Mouse (Mus musculus) brain, embryonic 14.5 days (tissue): ENCODE results near the gene Icmt. TPM values are rescaled to one million over a fixed set of nuclear protein-coding genes. Genes with fewer than 3 reads are reported as not detected.
A peak's percentile ranks its signal among the peaks of the same experiment; 100 is the strongest.

Experiments used
- DNase-seq: peaks from one replicate; pipeline ENCODE4 v3.0.0-alpha.2; 2011; ENCODE audit warnings: low read depth
- CTCF ChIP-seq: fragments of 200-500 bp; IDR thresholded peaks from 2 replicates; pipeline ENCODE4 v1.5.1; 2012; ENCODE audit warnings: inconsistent platforms, mild to moderate bottlenecking, moderate library complexity, borderline replicate concordance; ENCODE audit not compliant: insufficient read depth, insufficient read length; ENCODE audit errors: extremely low read depth
- POLR2A ChIP-seq: fragments of 200-500 bp; IDR thresholded peaks from 2 replicates; pipeline ENCODE4 v1.6.1; 2012; ENCODE audit warnings: mild to moderate bottlenecking, inconsistent platforms, borderline replicate concordance; ENCODE audit not compliant: poor library complexity, insufficient read depth, insufficient read length, severe bottlenecking; ENCODE audit errors: extremely low read depth
- polyA plus RNA-seq: library from polyadenylated mRNA; depleted of rRNA; stranded (reverse); fragments of >200 nt; gene quantifications from 2 replicates; pipeline ENCODE4 v1.2.3, GENCODE M21; 2012

The Icmt gene
- polyA plus RNA-seq, 1 experiment, result 23.0 TPM

DNA sequence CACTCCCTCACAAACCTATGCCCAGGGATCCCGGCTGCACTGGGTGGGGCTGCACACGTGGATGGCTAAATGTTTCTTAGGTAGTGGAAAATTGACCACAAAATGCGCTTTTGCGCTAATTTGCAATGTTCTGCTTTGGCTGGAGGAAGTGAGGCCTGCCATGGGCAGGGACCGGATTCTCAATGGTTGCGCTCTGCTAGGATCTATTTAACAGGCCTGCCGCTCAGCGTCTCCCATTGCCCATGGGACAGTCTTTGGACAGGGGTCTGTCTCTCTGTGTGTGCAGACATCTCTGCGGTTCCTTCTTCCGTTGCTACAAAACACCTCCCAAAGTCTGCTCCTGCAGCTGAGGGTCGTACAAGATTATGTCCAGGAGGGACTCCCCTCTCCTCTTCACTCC lies 6.0 kb upstream of the Icmt start:
- no peak for DNase-seq
- TF ChIP-seq POLR2A, result no peak

DNA sequence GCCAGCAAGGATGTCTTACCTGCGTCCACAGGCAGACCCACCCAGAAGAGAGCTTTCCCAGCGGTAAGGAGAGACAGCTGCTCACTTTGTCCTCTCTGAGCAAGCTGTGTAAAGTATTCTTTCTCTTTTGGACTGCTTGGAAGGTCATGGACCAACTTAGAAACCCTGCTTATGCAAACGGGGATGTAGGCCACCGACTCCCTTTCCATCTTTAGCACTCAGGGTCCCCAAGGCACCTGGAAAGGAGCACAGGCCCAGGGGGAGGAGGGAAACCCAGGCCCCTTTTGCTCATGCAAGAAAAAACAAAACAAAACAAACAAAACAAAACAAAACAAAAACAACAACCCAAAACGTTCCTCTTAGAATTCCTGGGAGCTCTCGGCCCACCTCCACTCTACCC lies 5.5 kb upstream of the Icmt start, which contains the start of gene Hes3:
Gene Hes3, minus strand, starts transcription at position 101 of the 400 bp plus-strand sequence.
- DNase-seq, result no peak
- no peak for TF ChIP-seq CTCF
- TF ChIP-seq POLR2A, result no peak

DNA sequence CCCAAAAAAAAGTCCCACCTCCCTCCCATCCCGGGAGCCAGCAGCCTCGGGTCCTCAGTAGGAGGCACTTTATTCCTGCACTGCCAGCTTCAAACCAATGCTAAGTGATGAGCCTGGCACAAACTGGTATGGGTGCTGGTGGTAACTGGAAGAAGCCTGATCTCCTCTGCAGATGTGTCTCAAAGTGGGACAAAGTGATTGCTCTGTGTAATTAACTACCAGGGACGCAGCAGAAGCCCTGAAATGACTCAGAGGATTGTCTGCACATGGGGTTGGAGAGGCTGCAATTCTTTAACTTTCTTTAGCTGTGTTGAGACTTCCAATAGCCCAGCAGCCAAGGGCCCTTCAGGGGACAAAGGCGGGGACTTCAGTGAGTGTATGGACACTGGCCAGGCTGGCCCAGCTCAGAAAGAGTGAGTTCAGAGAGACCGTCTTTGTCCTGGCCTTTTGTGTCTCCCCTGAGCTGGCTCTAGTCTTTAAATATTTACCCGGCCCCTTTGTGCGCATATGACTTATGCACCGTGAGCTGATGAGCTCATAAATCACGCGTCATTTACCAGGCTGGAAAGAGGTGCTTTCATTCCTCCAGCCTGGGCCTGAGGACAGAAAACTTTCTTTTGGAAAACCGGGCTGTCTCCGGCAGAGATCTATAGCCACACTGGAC lies 4.8 kb upstream of the Icmt start:
- peak; percentile 67 for DNase-seq
- TF ChIP-seq POLR2A, result no peak
- TF ChIP-seq CTCF, result no peak

DNA sequence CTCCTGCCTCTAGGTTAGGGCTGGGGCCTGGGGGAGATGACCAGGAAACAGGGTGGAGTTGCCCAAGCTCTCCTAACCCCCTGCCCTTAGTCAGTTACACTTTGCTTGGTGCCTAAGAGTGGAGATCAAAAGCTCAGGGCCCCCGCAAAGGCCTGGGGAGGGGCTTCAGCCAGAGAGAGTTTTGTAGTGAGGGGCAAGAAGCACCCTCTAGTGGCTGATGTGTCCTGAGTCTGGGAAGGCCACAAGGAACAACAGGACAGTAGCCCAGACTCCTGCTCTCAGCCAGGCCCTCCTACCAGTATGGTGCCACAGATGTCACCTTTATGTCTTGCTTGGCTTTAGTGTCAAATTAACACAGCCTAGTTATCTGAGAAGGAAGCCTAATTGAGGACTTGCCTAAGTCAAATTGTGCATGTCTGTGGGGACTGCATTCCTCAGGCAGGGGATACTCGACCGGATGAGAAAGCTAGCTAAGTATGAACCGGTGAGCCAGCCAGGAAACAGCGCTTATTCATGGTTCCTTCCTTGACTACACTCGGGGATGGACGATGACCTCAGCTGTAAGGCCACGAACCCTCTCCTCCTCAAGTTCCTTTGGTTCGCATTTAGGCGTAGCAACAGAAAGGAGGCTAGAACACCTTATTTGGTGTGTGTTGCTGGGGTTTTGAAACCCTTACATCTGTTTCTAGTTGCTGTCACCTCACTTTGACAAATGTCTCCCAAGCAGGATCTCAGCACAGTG lies 2.7 kb upstream of the Icmt start:
- peak; percentile 49; the same call in 1 of the 2 replicates for TF ChIP-seq CTCF
- TF ChIP-seq POLR2A, result no peak
- no peak for DNase-seq

DNA sequence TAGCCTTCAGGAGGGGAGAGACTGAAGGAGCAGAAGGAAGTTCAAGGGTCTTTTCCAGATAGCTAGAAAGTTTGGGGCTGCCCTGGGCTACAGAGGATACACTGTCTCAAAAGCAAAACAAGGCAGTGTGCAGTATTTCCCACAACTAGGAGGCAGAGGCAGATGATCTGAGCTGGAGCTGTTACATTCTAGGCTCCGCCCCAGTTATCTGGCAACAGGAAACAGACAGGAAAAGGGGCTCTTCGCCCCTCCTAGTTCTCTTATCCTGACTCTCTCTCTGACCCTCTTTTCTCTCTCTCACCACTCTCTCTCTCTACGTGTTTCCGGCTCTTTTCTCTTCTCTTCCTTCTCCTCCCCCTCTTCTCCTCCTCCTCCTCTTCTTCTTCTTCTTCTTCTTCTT lies 1.1 kb upstream of the Icmt start:
- no peak for DNase-seq
- TF ChIP-seq POLR2A (no peak), CTCF (no peak)

DNA sequence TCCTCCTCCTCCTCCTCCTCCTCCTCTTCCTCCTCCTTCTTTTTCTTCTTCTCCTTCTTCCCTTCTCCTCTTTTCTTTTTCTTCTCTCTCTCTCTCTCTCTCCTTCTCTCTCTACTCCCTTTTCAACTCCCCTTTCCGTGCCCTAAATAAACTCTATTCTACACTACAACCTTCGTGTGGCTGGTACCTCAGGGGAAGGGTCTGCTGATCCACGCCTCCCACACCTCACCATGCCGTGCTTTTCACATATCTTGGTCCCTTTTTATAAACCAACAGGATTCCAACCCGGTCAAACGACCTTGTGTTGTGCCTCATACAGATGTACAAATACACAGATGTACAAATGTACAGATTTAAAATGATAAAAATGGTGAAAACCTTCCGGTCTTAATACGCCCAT lies 656 bp upstream of the Icmt start:
- no peak for DNase-seq
- no peak for TF ChIP-seq CTCF
- no peak for TF ChIP-seq POLR2A

DNA sequence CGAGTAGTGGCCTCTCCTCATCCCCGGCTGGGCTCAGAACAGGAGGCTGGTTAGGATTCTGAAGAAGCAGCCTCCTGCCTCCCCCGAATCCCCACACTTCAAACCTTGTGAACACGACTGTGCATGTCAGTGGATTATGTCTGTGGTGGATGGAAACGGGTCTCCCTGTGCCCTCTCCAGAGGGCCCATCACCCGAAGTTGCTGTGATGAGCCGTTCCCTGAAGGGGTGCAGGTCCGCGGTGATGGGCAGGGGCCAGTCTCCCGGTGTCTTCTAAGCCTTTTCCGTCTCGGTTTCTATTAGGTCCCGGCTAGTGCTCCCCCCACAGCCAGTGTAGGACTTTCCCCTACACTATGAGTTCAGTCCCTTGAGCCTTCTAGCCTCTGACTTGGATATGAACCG lies 1.8 kb downstream of the Icmt start:
- DNase-seq, result no peak
- no peak for TF ChIP-seq POLR2A
- no peak for TF ChIP-seq CTCF

DNA sequence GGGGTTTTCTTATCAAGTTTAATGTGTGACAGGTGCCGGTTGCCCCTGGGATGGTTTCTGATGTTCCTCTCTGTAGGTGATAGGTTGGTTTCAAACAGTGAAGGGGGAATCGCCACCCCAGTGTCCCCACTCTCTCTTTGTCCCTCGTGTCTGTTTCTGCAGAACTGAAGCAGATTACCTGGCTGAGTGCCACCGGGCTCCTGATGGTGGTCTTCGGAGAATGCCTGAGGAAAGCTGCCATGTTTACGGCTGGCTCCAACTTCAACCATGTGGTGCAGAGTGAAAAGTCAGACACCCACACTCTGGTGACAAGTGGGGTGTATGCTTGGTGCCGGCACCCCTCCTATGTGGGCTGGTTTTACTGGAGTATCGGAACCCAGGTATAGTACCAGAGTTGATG lies 3.3 kb downstream of the Icmt start:
- no peak for DNase-seq
- TF ChIP-seq CTCF, result no peak
- TF ChIP-seq POLR2A, result no peak

DNA sequence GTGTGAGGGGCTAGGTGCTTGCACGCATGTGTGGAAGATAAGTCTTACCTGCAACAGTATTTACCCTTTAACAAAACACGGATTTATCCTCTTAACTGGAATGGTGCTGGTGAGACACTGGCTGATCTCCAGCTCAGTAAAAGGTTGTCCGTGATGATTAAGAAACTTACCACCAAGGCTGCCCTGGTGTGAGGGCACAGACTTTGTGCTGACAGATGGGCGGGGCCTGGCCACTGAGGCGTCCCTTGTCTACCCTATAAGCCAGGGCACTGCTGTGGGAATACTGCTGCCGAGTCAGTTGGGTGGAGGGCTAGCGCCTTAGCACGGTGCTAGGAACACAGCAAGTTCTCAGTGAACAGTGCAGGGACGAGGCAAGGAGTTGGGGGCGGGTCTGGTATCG lies 5.0 kb downstream of the Icmt start:
- DNase-seq, result no peak
- TF ChIP-seq POLR2A (no peak), CTCF (no peak)

DNA sequence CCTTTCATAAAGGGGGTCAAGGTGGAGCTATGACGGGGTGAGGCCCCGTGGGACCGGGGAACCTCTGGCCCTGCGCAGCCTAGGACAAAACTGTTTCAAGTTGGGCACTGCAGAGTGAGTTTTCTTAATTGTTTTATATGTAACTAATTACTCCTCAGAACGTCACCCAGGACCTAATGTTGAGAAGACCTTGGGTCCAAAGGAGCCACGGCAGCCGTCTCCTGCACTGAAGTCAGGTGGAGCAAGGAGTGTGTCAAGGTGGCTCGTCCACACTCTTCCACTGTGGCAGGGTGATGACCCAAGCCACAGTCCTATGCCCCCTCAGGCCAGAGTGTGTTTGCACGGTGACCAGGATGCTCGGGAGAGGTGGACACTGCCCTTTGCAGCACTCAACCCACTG lies 6.1 kb downstream of the Icmt start:
- no peak for TF ChIP-seq POLR2A
- no peak for TF ChIP-seq CTCF
- DNase-seq, result no peak

DNA sequence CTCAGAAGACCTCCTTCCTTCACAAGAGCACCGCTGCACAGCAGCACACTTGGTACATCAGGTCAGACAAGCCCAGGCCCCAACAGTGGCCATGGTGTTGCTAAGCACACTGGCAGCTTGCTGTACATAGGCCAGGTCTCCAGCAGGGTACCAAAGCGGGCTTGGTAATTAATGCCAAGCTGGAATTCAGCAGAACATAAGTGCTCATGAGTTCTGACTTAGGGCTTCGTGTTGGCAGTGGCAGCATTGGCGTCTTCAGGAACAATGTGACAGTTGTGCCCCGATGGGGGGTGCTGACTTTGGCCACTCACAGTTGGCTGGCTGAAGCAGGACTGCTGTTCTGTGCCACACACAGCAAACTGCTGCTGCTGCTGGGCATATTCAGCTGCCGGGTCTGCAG lies 7.7 kb downstream of the Icmt start:
- DNase-seq, result no peak
- TF ChIP-seq CTCF (no peak), POLR2A (no peak)

DNA sequence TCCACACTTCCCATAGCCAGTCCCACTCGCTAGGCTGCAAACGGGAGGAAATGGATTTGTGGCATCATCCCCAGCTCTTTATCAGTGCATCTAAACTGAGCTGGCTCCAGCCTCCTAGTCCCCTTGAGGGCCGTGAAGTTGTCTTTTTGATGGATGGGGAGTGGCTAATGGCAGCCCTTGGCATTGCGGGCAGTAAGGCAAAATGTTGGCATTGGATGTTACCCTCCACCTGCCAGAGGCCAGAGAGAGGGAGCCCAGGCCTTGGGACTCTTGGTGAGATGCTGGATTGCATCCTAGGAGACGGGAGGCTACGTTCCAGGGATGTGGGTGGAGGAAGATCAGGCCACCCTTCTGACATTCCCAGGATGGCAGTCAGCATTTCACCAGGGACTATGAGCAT lies 9.0 kb downstream of the Icmt start:
- no peak for TF ChIP-seq POLR2A
- no peak for DNase-seq

DNA sequence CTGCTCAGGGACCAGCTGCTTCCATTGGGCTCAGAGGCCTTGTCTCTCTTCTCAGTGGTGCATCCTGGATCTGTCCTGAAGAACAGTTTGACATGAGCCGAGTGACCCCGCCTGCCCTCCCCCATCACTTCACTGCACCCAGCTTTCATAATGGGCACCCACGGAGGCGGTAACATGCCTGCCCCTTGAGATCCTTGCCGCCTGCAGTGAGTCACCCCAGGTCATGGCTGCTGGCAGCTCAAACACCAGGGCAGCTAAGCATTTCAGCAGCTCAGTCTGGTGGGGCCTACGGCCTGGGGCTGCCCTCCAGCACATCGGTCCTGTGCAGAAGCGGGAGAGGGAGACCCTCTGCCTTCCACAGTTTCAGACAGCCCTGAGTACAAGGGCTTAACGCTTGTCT lies 10.5 kb downstream of the Icmt start:
- no peak for DNase-seq
- TF ChIP-seq POLR2A (no peak), CTCF (no peak)
